Mouse (Mus musculus) brain, embryonic 14.5 days (tissue): ENCODE results near the gene Ankfy1.

Source experiments
- CTCF ChIP-seq: fragments of 200-500 bp; IDR thresholded peaks from 2 replicates; pipeline ENCODE4 v1.5.1; 2012; ENCODE audit warnings: inconsistent platforms, mild to moderate bottlenecking, moderate library complexity, borderline replicate concordance; ENCODE audit not compliant: insufficient read depth, insufficient read length; ENCODE audit errors: extremely low read depth
- POLR2A ChIP-seq: fragments of 200-500 bp; IDR thresholded peaks from 2 replicates; pipeline ENCODE4 v1.6.1; 2012; ENCODE audit warnings: mild to moderate bottlenecking, inconsistent platforms, borderline replicate concordance; ENCODE audit not compliant: poor library complexity, insufficient read depth, insufficient read length, severe bottlenecking; ENCODE audit errors: extremely low read depth

DNA sequence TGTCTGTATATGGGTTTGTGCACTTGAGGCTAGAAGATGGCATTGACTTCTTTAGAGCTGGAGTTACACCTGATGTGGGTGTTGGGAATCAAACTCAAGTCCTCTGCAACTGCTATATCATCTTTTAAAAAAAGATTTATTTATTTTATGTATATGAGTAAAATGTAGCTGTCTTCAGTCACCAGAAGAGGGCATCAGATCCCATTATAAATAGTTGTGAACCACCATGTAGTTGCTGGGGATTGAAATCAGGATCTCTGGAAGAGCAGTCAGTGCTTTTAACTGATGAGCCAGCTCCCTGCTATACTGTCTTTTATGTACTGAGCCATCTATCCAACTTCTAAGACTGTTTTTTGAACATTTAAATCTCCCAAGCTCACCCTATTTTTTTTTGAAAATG is 29.9 kb upstream of the Ankfy1 start:
- TF ChIP-seq CTCF (no peak), POLR2A (no peak)
